Mouse (Mus musculus) limb, embryonic 14.5 days (tissue): ENCODE results near the gene Lysmd2. TPM values are rescaled to one million over a fixed set of nuclear protein-coding genes. Genes with fewer than 3 reads are reported as not detected.
"Not testable (repeated sequence)": the region's sequence is repeated elsewhere in the genome, so short reads cannot be mapped to it uniquely, and the experiment has no call there.

Experiments used
- ATAC-seq: fragments of 200-750 bp; cut with Nextera tagmentation; 2 replicates; pipeline ENCODE4 v1.8.0; 2017; ENCODE audit warnings: low read depth, moderate number of reproducible peaks, moderate TSS enrichment; ENCODE audit not compliant: low FRiP score
- DNase-seq: peaks from one replicate; pipeline ENCODE4 v3.0.0-alpha.2; 2015; ENCODE audit warnings: low spot score
- H3K27ac ChIP-seq: fragments of 300-500 bp; sonication (generic); replicated peaks from 2 replicates; pipeline ENCODE4 v1.5.1; 2014; ENCODE audit warnings: low read depth, mild to moderate bottlenecking, low read length, moderate library complexity, mixed read lengths
- H3K27me3 ChIP-seq: fragments of 300-500 bp; sonication (generic); 2 replicates; pipeline ENCODE4 v1.6.1; 2014; ENCODE audit warnings: low read length, mixed read lengths; ENCODE audit not compliant: control insufficient read depth, insufficient read depth
- H3K36me3 ChIP-seq: fragments of 300-500 bp; sonication (generic); 2 replicates; pipeline ENCODE4 v1.6.1; 2014; ENCODE audit warnings: mild to moderate bottlenecking, low read length, moderate library complexity, mixed read lengths; ENCODE audit not compliant: control insufficient read depth, insufficient read depth
- H3K4me1 ChIP-seq: fragments of 300-500 bp; sonication (generic); 2 replicates; pipeline ENCODE4 v1.6.1; 2014; ENCODE audit warnings: antibody characterized with exemption, low read length, mixed read lengths; ENCODE audit not compliant: control insufficient read depth, insufficient read depth
- H3K4me2 ChIP-seq: fragments of 300-500 bp; sonication (generic); replicated peaks from 2 replicates; pipeline ENCODE4 v1.6.1; 2014; ENCODE audit warnings: low read depth, mild to moderate bottlenecking, low read length, moderate library complexity; ENCODE audit not compliant: severe bottlenecking
- H3K4me3 ChIP-seq: fragments of 300-500 bp; sonication (generic); replicated peaks from 2 replicates; pipeline ENCODE4 v1.5.1; 2014; ENCODE audit warnings: low read length
- H3K9ac ChIP-seq: fragments of 300-500 bp; sonication (generic); 2 replicates; pipeline ENCODE4 v1.6.1; 2014; ENCODE audit warnings: mild to moderate bottlenecking, low read depth, low read length, moderate library complexity; ENCODE audit not compliant: severe bottlenecking
- H3K9me3 ChIP-seq: fragments of 300-500 bp; sonication (generic); 2 replicates; pipeline ENCODE4 v1.6.1; 2016; ENCODE audit warnings: low read length; ENCODE audit not compliant: control insufficient read depth
- POLR2A ChIP-seq: fragments of 200-500 bp; IDR thresholded peaks from 2 replicates; pipeline ENCODE4 v1.8.0; 2012; ENCODE audit warnings: inconsistent platforms, mild to moderate bottlenecking, moderate library complexity, borderline replicate concordance; ENCODE audit not compliant: insufficient read depth, insufficient read length; ENCODE audit errors: extremely low read depth
- WGBS: fragments of 180-500 bp; shearing (Covaris S2); extraction: QIAGEN DNeasy Blood & Tissue Kit; methylation state at CpG from one replicate; pipeline ENCODE4 v1.1.7; 2014; 5-methylcytosine and 5-hydroxymethylcytosine counted together
- polyA plus RNA-seq, 2 experiments: library from polyadenylated mRNA; depleted of rRNA in 1 of 2; stranded (reverse) in 1 of 2; unstranded in 1 of 2; fragments of >200 nt; fragmentation: Nextera tagmentation in 1 of 2; extraction: Ambion mirVana in 1 of 2; gene quantifications; 2 replicates each; pipeline versions ENCODE4 v1.2.1 to v1.2.3; 2012 to 2014

Lysmd2 gene
- polyA plus RNA-seq, 2 experiments = 32.8 to 54.3 TPM

- Histone ChIP-seq H3K4me1 (no peaks in the 10 kb centered on the region), H3K9ac (no peak overlapping the region), H3K4me3 (no peak overlapping the region), H3K27ac (no peak overlapping the region), H3K36me3 (no peaks in the 10 kb centered on the region), H3K4me2 (no peak overlapping the region), H3K9me3 (no peaks in the 10 kb centered on the region), H3K27me3 (no peaks in the 10 kb centered on the region)
- WGBS = 62% methylated on average over 3 of the region's 3 CpGs
- no peak for TF ChIP-seq POLR2A
- DNase-seq (no peak), ATAC-seq (no peak)
Observed at GRCm38 (mm10) chr9:75616560-75616959, 9.0 kb upstream of the Lysmd2 start.

GRCm38 (mm10) chr9:75618836-75619400, 6.6 kb upstream of the Lysmd2 start:
- ATAC-seq = no peak
- no peak for DNase-seq
- no peaks in the 10 kb centered on the region for H3K9me3 ChIP-seq
- no peak overlapping the region for H3K4me3 ChIP-seq
- H3K27ac ChIP-seq = no peak overlapping the region
- TF ChIP-seq POLR2A = no peak
- H3K27me3 ChIP-seq = no peaks in the 10 kb centered on the region
- H3K4me2 ChIP-seq = no peak overlapping the region
- H3K4me1 ChIP-seq = no peaks in the 10 kb centered on the region
- WGBS = 53% methylated on average over 6 of the region's 6 CpGs
- no peaks in the 10 kb centered on the region for H3K36me3 ChIP-seq
- H3K9ac ChIP-seq = no peak overlapping the region

- not testable (repeated sequence) for ATAC-seq, H3K4me2 ChIP-seq, H3K27ac ChIP-seq, H3K36me3 ChIP-seq, H3K27me3 ChIP-seq, H3K4me3 ChIP-seq, H3K9ac ChIP-seq, H3K9me3 ChIP-seq, DNase-seq, H3K4me1 ChIP-seq
- WGBS = 94% methylated on average over 2 of the region's 2 CpGs
Observed at GRCm38 (mm10) chr9:75619761-75620160, 5.8 kb upstream of the Lysmd2 start.

- Histone ChIP-seq H3K9me3 (no peaks in the 10 kb centered on the region), H3K4me3 (no peak overlapping the region), H3K27me3 (no peaks in the 10 kb centered on the region), H3K36me3 (no peaks in the 10 kb centered on the region), H3K9ac (no peak overlapping the region), H3K27ac (no peak overlapping the region), H3K4me2 (no peak overlapping the region), H3K4me1 (peaks cover 6% of the 10 kb centered on the region; the same call in 1 of the 2 replicates)
- TF ChIP-seq POLR2A = no peak
- DNase-seq = no peak
- ATAC-seq = no peak
- WGBS = 73% methylated on average over 3 of the region's 3 CpGs
Observed at GRCm38 (mm10) chr9:75621428-75621827, 4.1 kb upstream of the Lysmd2 start.

- no peak for DNase-seq
- peak overlapping the region; percentile 96 for H3K9ac ChIP-seq
- TF ChIP-seq POLR2A = no peak
- ATAC-seq = peak; percentile 53
- no peaks in the 10 kb centered on the region for H3K27me3 ChIP-seq
- peak overlapping the region; percentile 89 for H3K27ac ChIP-seq
- H3K9me3 ChIP-seq = no peaks in the 10 kb centered on the region
- 16% methylated on average over 18 of the region's 18 CpGs for WGBS
- H3K4me3 ChIP-seq = peak overlapping the region; percentile 82
- peaks cover 9% of the 10 kb centered on the region; the same call in 1 of the 2 replicates for H3K4me1 ChIP-seq
- no peaks in the 10 kb centered on the region for H3K36me3 ChIP-seq
- H3K4me2 ChIP-seq = peak overlapping the region; percentile 82
Observed at GRCm38 (mm10) chr9:75624983-75625555, 472 bp upstream of the Lysmd2 start.
